Mouse (Mus musculus) cerebellum, postnatal 14 days (tissue): ENCODE measurements around the gene Nkx2-2.
A peak's percentile ranks its signal among the peaks of the same experiment; 100 is the strongest.

Source experiments
- DNase-seq, 2 experiments: peaks; one replicate each; pipeline ENCODE4 v3.0.0; 2021; ENCODE audit warnings: mixed read lengths in 2 of 2

The Nkx2-2 gene

DNA sequence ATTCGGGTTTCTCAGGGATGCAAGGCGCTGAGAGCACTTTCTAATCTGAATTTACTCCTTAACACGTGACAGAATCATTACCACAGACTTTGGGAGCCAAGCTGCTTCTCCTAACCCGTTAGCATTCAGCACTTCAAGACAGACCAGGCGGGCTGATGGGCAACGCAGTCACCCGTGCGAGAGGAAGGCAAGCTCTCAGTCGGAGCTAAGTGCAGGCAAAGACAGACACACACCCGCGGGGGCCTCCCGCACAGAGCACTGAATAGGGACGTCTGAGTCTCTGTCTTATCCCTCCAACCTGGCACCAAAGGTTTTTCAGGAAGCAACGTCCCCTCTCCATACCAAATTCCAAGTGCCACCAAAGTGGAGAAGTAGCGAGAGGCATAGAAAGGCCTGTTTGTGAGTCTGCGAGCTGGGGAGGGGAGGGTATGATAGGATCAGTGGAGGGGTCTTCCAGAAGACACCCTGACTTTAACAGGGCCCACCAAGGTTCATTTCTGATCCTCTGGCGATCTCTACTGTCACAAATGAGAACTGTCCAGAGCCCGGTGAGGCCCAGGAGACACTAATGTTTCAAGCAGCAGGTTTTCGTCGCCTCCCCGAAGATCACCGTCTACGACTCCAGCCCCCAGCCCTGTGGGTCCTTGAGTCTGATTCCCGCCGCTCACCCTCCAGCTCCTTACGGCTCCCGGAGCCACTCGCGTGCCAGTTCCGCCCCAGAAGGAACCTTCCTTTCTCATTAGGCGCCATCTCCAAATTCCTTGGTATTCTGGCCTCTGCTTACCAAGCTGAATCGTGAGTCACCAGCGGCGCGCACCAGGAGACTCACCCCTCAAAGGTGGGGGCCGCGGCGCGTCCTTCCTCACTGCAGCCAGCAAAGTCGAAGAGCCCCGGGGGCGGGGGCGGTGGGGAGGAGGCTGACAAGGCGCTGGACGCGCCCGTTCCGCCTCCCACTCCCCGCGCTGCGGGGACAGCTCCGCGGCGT is at the start of gene Nkx2-2:
Gene Nkx2-2 (minus strand): TSS at position 973 of the 985 bp plus-strand sequence.
- DNase-seq: peak in 1 of 2 experiments; percentile 16

DNA sequence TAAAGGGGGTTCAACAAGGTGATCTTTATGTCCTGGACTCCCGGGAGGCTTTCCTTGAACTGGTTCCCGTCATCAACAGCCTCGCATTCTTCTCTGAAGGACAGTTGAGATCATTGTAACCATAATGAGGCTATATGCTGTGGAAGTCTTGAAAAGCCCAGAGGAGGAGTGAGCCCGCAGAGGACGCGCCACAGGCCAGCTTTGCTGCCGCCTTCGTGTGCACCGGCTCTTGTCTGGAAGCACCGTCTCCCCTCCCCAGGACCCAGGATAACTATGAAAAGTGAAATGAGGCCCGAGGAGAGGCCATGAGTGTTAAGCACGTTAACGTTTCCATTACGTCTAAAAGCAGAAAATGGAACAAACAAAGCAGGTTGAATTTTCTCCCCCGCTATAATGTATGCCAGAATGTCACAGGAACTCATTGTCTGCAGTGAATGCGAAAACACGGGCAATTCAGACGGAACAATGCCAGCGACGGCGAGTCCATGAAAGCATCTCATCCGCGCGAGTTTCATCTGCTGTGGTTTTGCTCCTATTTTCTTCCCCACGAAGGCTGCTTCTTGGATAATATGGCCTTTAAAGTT is 41.8 kb upstream of the Nkx2-2 start:
- DNase-seq: no peak

DNA sequence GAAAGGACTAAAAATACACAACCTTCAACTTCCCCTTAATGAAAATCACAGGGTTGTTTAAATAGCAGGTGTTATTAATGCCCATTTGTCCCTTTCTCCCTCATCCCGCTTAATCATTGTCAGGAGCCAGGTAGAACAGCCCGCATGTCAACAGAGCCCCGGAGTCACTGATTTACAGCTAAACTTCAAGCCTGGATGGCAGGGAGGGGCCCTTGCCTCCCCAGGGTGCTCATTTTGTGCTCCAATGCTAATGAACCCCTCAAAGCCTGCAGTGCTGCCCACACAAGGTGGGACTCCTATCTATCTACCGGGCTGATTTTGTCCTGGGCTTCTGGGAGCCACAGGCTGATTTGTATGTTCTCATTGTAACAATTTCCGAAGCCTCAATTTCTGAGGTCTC is 37.1 kb upstream of the Nkx2-2 start:
- DNase-seq: no peak

- peak in 1 of 2 experiments; percentile 10 for DNase-seq
These were observed 11.1 kb upstream of the Nkx2-2 start for GRCm38 (mm10) chr2:147205076-147205615.

DNA sequence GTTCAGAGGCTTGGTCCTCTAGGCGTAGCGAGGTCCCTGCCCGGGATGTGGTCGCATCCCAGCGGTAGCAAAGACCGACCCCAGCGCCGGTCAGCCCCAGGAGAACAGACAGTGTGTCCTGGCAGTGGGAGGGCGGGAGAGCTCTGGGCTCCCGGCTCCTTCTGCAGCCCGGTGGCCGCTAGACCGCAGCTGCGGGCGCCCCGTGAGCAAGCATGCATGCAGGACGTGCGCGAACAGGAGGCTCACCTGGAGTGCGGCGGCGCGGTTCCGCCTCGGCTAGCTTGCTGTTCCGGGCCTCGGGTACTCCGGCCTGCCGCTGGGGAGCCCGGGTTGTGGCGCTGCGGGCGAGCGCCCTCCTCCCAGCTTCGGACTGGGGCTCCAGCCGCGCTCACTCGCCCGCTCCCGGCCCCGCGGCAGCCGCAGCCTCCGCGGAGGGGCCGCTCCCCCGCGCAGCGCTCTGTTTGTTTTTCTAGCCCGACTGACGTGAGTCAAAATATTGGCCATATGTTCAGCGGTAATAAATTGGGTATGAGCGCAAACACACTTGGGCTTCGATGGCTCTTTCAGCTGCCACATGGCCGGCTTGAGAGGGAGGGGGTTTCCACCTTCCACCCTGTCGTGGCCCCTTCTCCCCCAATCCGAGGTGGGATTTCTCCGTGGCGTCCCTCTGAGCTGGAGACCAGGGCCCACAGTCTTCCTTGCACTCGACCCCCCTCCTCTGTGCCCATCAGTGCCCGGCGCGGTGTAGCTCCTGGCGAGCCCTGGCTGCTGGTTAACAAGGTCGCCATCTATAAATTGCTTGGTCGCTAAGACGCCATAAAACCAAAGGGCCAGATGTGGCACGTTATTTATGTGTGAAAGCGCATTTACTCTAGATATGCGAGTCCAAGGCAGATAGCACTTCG is 920 bp upstream of the Nkx2-2 start:
- peak in 1 of 2 experiments; percentile 7 for DNase-seq

DNA sequence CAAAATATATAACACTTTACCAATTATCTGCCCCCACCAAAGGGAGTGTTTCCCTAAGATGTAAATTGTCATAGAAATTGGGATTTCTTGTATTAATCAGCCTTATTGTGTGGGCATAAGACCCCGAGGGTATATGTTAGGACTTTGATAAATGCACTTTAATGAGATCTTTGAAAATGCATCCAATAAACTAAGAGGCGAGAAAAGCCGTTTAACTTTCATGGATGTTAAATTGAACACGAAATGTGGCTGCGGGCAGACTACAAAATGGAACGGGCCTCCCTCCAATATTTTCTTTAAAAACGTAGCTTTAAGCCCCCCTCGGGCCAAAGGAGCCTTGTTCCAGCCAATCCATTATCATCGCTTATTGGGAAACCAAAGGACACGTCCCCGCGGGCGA is 1.3 kb downstream of the Nkx2-2 start:
- DNase-seq: no peak

DNA sequence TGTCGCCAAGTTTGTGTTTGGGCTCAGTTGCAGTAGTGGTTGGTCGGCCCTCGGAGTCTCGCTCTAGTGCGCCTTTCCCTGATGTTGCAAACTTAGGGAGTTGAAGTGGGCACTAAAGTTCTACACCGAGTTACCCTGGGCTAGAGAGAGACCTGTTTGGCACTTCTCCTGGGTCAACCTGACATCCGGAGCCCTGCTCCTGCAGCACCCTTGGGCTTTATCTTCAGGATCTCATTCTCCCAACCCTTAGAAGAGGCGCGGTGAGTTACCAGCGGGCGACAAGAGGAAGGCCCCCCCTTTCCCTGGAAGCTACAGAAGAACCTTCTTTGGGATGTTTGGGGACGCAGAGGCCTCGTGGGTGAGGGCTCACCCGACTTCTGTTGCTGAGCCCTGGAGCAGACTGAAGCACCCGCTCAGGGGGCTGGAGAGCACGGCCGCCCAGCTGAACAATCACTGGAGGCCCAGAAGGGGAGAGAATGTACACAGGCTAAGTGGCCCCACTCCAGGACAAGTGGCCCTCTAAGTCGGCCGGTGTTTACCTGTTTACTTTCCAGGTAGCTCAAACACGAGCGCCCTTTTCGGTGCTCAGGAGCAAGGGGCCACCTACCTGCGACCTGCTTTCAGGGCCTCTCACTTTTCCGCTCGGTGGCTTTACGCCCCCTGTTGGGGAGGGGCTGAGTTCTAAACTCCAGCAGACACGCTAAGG is 3.6 kb downstream of the Nkx2-2 start:
- peak in 1 of 2 experiments; percentile 3 for DNase-seq

DNA sequence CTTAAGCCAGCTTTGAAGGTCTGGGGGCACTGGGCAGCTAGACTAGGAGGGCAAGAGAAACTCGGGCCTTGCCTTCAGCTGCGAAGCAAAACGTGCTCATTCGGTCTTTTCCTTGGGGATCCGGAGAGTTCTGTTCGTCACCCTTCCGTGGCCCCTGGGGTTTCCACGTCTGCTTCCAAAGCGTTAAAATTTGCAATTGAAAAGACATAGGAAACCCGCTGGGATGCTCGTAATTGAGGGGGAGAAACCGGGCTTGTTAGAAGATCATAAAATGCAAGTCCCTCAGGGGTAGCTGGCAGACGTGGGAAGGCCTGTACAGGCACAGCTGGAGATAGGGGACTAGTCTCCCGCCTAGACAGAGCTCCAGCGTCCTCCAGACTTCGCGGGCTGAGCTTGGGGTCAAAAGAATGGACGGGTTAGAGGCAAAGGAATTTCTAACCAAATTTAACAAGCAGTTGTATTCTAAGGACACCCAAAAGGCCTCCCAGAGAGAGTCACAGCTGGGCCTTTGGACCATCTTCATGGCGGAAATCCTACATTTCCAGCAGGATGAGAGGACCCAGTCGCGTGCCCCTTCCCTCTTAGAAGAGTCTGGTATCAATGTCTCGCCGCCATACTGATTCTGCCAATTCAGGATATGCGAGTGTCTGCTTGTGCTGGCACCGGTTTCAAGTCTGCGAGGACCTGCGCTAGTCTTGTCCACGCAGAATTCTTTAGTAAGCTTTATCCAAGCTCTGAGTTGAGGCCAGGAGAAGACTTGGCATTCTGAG is 4.3 kb downstream of the Nkx2-2 start:
- DNase-seq: peak in 1 of 2 experiments; percentile 5

- DNase-seq: peak in 1 of 2 experiments; percentile 2
These were observed 5.0 kb downstream of the Nkx2-2 start for GRCm38 (mm10) chr2:147188871-147189545.

DNA sequence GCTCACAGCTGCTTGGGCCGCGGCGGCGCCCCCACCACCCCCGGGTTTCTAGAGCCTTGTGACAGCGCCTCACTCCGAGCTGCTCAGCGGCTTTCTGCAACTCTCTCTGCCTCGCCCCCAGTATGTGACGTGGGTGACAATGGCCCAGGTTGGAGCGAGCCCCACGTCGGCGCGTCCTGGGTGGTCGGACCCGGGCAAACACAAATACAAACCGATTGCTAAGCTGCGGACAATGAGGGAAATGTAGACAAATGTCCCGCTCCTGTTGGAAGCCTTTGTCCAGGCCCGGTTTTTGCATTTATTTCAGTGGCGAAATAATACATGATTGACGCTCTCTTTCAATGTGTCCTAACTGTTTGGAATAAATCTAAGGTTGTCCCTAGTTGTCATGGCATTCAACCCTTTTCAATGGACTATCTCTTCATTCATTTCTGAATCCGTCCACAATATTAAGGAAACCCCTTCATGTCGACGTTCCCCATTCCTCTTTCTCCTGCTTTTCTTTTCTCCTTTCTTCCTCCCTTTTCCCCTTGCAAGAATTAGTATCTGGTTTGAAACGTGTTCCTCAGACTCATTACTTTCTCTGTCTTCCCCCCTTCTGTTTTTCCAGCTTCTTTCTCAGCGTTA is 5.9 kb downstream of the Nkx2-2 start:
- DNase-seq: peak in 1 of 2 experiments; percentile 15

DNA sequence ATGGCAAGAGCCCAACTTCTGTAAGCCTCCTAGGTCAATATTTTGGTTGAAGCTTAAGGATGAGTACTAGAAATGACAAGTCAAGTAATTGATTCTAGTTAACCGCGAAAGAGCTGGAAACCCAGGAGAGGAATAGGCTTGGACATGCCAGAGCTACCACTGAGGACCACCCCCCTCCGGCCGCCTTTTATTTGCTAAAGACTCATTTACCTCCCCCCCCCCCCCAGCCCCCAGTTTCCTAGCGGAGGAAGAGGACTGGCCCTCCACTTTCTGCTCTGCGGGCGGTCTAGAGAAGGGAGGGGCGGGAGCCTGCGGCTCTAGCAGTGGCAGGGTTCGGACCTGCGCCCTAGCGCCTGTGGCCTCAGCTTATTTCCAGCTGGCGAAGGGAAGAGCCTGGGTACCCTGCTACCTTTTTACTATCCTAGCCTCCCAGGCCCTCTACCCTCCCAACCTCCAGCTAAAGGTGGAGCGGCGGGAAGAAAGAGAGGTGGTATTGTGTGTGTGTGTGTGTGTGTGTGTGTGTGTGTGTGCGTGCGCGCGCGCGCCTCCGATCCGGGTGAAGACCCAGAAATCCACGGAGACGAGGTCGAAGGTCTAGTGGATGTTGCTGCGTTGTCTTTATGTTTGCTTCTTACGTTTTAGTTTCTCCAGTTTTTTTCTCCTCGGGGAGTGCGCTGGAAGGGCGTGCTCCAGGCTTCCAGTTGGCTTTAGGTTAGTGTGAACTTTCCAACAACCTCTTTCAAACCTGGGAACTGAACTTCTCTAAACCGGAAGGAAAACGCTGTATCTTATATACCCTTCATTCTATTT is 6.8 kb downstream of the Nkx2-2 start:
- DNase-seq: peak; percentile 27 to 39

- peak; percentile 35 to 45 for DNase-seq
These were observed 7.8 kb downstream of the Nkx2-2 start for GRCm38 (mm10) chr2:147186261-147186681.

GRCm38 (mm10) chr2:147185561-147185960 is 8.5 kb downstream of the Nkx2-2 start:
- peak in 1 of 2 experiments; percentile 39 for DNase-seq

DNA sequence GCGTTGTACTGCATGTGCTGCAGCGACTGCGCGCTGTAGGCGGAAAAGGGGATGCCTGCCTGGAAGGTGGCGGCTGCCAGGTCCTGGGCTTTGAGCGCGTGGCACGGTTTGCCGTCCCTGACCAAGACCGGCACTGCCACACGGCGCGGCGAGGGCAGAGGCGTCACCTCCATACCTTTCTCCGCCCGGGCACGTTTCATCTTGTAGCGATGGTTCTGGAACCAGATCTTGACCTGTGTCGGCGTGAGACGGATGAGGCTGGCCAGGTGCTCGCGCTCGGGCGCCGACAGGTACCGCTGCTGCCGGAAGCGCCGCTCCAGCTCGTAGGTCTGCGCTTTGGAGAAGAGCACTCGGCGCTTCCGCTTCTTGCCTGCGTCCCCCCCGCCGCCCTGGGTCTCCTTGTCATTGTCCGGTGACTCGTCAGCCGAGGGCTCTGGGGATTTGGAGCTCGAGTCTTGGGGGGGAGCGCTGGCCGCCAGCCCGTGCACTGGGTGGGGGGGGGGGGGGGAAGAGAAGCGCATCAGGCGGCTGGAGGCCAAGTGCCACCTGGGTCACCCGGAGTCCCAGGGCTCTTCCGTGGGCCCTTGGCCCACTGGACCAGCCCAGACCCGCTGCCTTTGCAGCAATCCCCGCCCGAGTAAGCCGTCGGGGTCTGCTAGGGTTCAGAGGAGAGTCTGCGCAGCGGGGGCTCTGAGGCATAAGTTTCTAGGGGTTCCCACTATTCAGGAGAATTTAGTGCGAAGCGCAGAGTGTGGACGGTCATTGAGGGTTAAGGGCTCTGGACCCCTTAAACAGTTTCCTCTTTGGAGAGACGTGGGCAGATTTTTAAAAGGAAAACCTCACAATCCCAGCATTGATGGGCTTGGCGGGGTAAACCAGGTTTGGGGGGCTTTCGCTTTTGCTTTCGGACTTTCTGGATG is 9.7 kb downstream of the Nkx2-2 start:
- peak in 1 of 2 experiments; percentile 32 for DNase-seq

DNA sequence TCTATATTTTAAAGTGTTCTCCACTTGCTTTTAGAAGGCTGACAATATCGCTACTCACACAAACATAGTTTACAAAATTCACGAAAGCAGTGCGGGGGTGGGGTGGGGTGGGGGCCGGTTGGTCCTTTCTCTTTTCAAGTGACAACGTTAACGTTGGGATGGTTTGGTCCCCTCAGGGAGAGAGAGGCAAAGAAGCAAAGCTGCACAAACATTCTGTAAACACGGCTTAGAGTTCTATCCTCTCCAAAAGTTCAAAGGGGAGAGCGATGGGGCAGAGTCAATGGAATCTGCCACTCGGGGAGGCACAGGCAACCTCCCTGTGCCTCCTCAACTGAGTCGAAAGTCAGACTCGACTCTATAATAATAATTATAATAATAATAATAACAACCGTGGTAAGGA is 10.5 kb downstream of the Nkx2-2 start:
- DNase-seq: no peak

DNA sequence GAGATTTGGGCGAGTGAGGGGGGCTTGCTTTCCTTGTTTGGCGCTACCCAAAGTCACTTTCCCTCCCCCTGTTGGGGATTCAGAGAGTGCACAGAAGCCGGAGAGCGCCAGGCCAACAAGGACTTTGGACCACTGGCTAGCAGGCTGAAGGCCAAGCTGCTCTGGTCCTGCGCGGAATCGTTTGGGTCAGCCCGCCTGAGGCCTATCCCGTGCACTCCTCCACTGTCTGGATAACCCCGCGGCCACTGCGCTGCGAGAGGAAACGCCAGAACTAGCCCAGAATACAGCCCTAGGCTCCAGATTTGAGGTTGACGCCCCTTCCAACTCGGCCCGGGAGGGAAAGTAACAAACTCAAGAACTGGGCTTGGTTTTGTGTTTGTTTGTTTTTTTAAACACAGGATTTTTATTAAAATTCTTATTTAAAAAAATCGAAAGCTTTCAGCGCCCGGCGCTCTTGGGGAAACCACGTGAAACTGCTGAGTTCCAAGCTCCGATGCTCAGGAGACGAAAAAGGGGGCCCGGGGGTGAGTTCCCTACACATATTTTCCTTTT is 11.3 kb downstream of the Nkx2-2 start:
- DNase-seq: peak in 1 of 2 experiments; percentile 23

DNA sequence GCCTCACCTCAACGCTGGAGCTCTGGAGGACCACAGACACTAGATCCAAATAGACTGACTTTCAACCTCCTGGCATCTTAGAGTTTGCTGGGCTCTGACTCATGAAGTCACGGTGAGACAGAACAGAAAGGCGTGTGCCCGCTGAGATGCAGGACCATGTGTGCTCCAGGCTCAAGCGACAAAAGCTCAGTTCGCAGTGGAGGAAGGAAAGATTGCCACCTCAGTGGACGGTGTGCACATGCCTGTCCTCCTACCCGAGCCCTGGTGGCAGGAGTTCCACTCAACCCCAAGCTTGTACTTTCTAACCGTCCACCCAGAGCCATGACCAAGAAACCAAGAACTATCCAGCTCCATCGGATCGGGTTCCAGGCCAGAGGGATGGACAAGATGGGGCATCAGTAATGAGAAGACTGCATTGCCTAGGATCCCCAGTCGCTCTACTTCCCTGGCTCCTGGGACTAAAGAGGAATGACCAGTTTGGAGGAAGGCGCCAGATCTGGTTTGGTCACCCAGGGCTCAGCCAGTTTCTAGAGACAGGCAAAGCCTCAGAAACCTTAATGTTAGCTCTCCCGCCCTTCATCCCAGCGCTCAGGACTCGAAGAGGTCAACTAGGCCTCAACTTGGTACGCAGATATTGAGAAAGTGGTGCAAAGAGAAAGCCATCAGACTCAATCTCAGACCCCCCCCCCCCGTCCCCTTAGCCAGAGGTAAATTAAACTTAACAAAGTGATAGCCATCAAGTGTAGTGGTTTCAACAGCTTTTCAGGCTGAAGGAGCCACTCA is 11.9 kb downstream of the Nkx2-2 start:
- peak in 1 of 2 experiments; percentile 4 for DNase-seq
